Mouse (Mus musculus) c-Kit-positive CD71-positive TER-119-positive erythroid progenitor cells, embryonic 14.5 days (primary cell): Measurements from ENCODE around the gene Gm11027.

ENCODE experiments used
- DNase-seq: peaks from one replicate; pipeline ENCODE4 v3.0.0-alpha.2; 2013; ENCODE audit warnings: low spot score

The Gm11027 gene

GRCm38 (mm10) chr12:116279181-116279580 is 4.0 kb downstream of the Gm11027 start:
- no peak for DNase-seq

DNA sequence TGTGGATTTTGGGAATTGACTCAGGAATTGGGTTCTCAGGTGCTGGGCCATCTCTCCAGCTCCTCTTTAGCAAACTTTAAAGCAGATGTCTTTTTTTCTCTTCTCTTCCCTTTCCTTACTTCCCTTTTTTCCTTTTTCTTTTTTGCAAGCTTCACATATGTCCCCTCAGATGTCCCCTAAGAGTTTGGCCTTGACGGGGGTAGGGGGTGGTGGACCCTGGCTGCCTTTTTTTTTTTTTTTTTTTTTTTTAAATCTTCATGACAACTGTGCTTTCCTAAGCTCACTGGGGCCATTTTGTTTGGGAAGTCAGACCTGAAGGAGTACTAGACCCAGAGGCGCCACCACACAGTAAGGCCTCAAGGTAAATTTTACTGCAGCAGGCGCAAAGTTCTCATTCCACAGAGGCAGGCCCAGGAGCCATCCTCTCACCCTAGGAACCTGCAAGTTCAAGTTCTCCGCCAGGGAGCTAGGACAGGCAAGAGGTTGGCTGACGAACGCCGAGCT is 5.0 kb downstream of the Gm11027 start:
- no peak for DNase-seq

- peak; percentile 97 for DNase-seq
These were observed 5.6 kb downstream of the Gm11027 start, which contains the start of gene Esyt2 for GRCm38 (mm10) chr12:116280653-116281364. TSS of gene Esyt2 (plus strand) at chr12:116281196.

GRCm38 (mm10) chr12:116281427-116282281 is 6.5 kb downstream of the Gm11027 start:
- peak; percentile 45 for DNase-seq

DNA sequence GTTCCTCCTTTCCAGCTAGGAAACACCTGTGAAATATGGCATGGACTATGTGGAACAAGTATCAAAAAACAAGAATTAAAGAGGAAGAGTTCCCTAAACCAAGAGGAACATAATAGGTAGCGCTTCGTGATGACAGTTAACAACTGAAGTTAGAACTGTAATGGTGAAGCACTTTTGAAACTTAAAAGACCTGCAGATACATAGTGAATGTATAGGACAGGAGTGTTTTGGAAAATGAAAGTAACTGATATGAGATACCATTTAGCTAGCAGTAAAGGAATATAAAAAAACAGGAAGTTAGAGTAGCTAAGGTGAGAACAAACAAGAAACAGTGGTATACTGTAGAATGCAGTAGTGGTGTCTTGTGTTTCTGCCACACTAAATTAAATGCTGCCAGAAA is 7.7 kb downstream of the Gm11027 start:
- no peak for DNase-seq

- no peak for DNase-seq
These were observed 8.3 kb downstream of the Gm11027 start for GRCm38 (mm10) chr12:116283511-116283910.

DNA sequence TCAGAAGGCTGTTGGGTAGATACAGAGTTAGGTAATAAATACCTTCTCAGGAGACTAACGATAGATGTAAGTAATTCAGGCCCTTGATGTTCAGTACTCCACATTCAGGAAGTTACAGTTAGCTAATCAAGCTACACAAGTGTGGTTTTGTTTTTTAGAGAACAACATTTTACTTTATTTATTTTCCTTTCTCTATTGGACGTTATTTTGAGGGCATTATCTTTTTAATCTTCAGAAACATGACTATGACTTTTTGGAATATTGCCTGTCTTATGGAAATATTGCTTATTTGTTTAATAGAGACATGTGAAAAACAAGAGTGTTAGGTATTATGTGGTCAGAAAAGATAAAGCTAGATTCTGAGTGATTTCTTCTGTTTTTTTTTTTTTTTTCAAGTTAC is 18.0 kb downstream of the Gm11027 start:
- DNase-seq, result no peak

- DNase-seq, result no peak
These were observed 18.6 kb downstream of the Gm11027 start for GRCm38 (mm10) chr12:116293599-116294292.

GRCm38 (mm10) chr12:116299906-116300305 is 24.7 kb downstream of the Gm11027 start:
- no peak for DNase-seq

DNA sequence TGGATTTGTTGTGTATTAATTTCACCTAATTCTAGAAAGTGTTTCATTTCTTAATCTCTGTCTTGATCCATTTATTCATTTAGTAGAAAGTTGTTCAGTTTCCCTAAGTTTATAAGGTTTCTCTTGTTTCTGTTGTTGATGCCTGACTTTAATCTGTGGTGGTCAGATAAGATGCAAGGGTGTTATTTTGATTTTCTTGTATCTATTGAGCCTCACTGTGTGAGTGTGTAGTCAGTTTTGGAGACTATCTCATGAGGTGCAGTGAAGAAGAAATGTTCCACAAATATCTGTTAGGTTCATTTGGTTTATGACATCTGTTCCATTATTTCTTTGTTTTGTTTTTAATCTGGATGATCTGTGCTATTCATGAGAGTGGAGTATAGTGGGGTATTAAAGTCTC is 27.0 kb downstream of the Gm11027 start:
- DNase-seq, result no peak

DNA sequence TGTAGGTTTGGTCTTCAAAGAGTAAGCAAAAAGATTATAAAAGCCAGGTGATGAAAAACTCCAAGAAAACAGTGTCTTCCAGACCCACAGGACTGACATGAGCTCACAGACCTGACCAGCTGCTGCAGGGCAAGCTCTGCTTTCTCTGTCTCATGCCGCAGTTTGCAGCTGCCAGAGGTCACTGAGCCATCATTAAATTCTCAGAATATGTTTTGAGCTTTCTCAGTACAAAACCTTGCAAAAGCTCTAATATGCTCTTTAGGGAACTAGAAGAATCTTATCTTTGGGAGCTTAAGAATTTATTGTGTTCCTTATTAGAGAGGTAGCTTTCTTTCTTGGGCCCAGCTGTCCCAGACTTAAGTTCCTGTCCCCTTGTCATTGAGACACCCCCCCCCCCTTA is 30.9 kb downstream of the Gm11027 start:
- no peak for DNase-seq

- no peak for DNase-seq
These were observed 32.7 kb downstream of the Gm11027 start for GRCm38 (mm10) chr12:116307870-116308269.

DNA sequence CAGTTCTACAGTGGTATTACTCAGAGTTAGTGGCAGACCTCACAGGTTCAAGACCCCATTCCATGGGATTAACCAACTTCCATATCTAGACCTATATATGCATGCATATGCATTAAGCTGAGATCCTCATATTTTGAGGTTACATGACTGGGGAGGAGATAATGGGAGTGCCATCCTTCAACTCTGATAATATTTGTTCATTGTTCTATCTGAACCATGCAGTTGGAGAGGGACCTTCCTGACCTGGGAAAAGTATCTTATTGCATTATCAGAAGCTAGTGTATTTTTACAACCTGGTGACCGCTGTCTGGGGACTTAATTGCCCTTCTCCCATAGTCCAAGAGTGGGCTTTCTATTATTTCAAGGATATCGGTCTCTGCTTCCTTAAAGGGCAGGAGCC is 33.4 kb downstream of the Gm11027 start:
- DNase-seq, result no peak

DNA sequence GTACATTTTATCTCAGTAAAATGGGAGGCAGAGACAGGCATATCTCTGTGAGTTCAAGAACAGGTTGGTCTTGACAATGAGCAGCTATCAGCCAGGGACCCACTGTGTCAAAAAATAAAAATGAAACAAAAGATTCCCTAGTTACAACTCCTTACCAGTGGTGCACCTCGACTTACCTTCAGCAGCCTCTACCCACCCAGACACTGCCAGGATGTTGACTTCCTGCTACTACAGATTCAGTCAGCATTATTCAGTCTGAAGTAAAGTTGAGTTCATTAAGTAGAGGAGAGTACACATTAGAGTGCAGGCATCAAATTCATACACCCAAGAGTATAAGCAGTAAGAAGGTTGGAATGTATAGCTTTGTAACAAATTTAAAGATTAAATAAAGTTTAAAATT is 38.6 kb downstream of the Gm11027 start:
- DNase-seq, result no peak

DNA sequence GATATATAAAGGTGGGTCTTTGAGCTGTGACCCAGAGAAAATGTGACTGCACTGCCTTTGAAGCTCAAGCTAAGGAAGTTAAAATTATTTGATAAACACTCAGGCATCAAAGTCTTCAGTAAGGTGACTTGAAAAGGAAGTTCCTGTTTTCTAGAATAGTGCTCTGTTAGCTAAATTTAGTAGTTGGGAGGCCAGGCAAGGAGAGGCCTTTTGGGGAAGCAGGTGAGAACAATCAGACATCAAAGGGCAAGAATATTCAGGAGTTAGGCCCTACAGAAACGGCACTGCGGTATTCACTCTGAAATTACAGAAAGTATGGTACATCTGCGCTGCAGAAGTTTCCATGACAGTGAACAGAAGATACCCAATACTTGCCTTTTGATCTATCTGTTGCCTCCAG is 40.3 kb downstream of the Gm11027 start:
- no peak for DNase-seq

DNA sequence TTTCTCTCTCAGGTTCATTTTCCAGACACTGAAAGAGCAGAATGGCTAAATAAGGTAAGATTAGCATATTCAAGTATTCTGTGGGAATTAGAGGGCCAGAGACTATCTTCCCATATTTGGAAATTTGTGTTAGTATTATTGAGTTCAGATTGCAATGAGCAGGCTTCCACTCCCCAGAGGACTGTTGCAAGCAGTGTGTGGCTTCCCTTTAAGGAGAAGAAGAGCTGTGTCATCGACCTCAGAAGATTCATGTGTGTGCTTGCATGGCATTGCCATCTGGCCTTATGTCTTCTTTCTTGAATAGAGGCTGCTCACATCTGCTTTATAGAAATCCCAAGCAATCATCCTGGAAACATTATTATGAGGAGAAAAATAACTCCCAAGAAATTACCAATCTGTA is 42.6 kb downstream of the Gm11027 start:
- DNase-seq, result no peak
